Mouse (Mus musculus) limb, embryonic 11.5 days (tissue): ENCODE results near the gene Slc4a2. TPM values are rescaled to one million over a fixed set of nuclear protein-coding genes. Genes with fewer than 3 reads are reported as not detected.

Experiments used
- ATAC-seq: fragments of 200-750 bp; cut with Nextera tagmentation; 2 replicates; pipeline ENCODE4 v1.8.0; 2017; ENCODE audit warnings: low read depth; ENCODE audit not compliant: insufficient number of reproducible peaks, low FRiP score, low TSS enrichment
- DNase-seq: peaks from one replicate; pipeline ENCODE4 v3.0.0-alpha.2; 2015; ENCODE audit warnings: low spot score
- H3K27ac ChIP-seq: fragments of 300-500 bp; sonication (generic); replicated peaks from 2 replicates; pipeline ENCODE4 v1.5.1; 2014; ENCODE audit warnings: low read depth, mild to moderate bottlenecking, low read length
- H3K27me3 ChIP-seq: fragments of 300-500 bp; sonication (generic); 2 replicates; pipeline ENCODE4 v1.6.1; 2014; ENCODE audit warnings: mild to moderate bottlenecking, low read length, mixed read lengths; ENCODE audit not compliant: control insufficient read depth, insufficient read depth
- H3K36me3 ChIP-seq: fragments of 300-500 bp; sonication (generic); 2 replicates; pipeline ENCODE4 v1.6.1; 2014; ENCODE audit warnings: mild to moderate bottlenecking, low read length, moderate library complexity, mixed read lengths; ENCODE audit not compliant: control insufficient read depth, insufficient read depth
- H3K4me1 ChIP-seq: fragments of 300-500 bp; sonication (generic); 2 replicates; pipeline ENCODE4 v1.6.1; 2014; ENCODE audit warnings: low read length, mixed read lengths; ENCODE audit not compliant: control insufficient read depth, insufficient read depth
- H3K4me2 ChIP-seq: fragments of 300-500 bp; sonication (generic); 2 replicates; pipeline ENCODE4 v1.6.1; 2014; ENCODE audit warnings: low read depth, mild to moderate bottlenecking, moderate library complexity; ENCODE audit not compliant: severe bottlenecking
- H3K4me3 ChIP-seq: fragments of 300-500 bp; sonication (generic); 2 replicates; pipeline ENCODE4 v1.5.1; 2014; ENCODE audit warnings: low read depth, low read length
- H3K9ac ChIP-seq: fragments of 300-500 bp; sonication (generic); 2 replicates; pipeline ENCODE4 v1.6.1; 2014; ENCODE audit warnings: mild to moderate bottlenecking, low read length
- H3K9me3 ChIP-seq: fragments of 300-500 bp; sonication (generic); 2 replicates; pipeline ENCODE4 v1.6.1; 2016; ENCODE audit warnings: low read length; ENCODE audit not compliant: control insufficient read depth
- WGBS: fragments of 180-500 bp; shearing (Covaris S2); extraction: QIAGEN DNeasy Blood & Tissue Kit; methylation state at CpG from one replicate; pipeline ENCODE4 v1.1.7; 2014; 5-methylcytosine and 5-hydroxymethylcytosine counted together
- polyA plus RNA-seq: library from polyadenylated mRNA; unstranded; fragments of >200 nt; fragmentation: Nextera tagmentation; extraction: Ambion mirVana; gene quantifications from 2 replicates; pipeline ENCODE4 v1.2.1, GENCODE M21; 2014

Gene Slc4a2
- polyA plus RNA-seq, 1 experiment from 2014 or later = 28.0 TPM

DNA sequence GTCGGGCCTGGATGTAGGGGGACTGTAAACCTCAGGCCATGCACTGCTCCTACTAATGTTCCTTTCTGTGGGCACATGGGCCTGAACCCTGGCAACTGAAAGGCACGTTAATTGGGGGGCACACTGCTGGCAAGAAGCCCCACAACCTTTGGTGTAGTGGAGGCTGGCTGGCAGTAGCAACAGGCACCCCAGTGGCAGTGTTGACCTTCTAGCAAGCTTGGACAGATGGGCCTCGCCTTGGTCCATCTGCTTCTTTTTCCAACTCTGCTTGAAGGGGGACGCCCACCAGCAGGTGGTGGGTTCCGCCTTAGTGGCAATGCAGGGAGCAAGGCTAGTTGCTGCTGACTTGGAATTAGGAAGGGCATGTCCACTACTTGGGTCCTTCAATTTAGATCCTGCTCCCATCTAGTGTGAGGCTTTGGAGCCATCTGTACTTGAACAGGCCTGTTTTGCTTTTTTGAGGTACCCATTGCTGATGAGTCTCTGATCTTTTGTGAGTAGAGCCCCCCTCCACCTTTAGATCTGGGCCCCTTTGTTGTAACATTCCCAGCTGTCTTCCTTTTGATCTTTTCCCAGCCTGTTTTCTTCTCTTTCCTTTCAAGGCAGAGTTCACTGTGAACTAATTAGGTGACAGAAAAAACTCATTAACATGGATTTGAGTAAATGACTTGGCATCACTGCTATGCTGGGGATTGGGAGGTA is 29.8 kb downstream of the Slc4a2 start:
- peak; percentile 31 for DNase-seq
- Histone ChIP-seq H3K4me2 (peak overlapping the region; percentile 99), H3K9ac (peak overlapping the region; percentile 91), H3K9me3 (no peaks in the 10 kb centered on the region), H3K36me3 (peaks cover 2% of the 10 kb centered on the region; the same call in 1 of the 2 replicates), H3K27ac (no peak overlapping the region), H3K27me3 (no peaks in the 10 kb centered on the region), H3K4me3 (peak overlapping the region; percentile 86), H3K4me1 (peaks cover 17% of the 10 kb centered on the region)
- ATAC-seq = no peak
- WGBS = 5% methylated on average over 5 of the region's 5 CpGs

DNA sequence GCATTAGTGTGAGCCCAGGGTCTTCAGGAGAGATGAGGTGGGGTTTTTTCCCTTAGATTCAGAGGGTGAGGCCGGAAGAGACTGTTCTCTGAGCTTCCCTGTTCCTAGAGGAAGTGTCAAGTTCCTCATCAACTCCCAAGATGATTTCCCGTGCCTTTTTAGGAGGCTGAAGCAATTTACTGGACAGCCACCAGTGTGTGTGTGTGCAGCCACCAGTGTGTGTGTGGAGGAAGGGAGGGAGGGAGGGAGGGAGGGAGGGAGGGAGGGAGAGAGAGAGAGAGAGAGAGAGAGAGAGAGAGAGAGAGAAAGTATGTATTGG is 30.3 kb downstream of the Slc4a2 start:
- H3K36me3 ChIP-seq = peaks cover 2% of the 10 kb centered on the region; the same call in 1 of the 2 replicates
- no peak overlapping the region for H3K27ac ChIP-seq
- DNase-seq (no peak), ATAC-seq (no peak)
- no peaks in the 10 kb centered on the region for H3K9me3 ChIP-seq
- no peaks in the 10 kb centered on the region for H3K27me3 ChIP-seq
- H3K4me3 ChIP-seq = 0 out of 2 replicates have a peak overlapping the region, but pooled peaks have one; percentile 86
- peaks cover 17% of the 10 kb centered on the region for H3K4me1 ChIP-seq
- peak overlapping the region; percentile 99 for H3K4me2 ChIP-seq
- H3K9ac ChIP-seq = no peak overlapping the region
- WGBS = 13% methylated on average over 2 of the region's 2 CpGs

DNA sequence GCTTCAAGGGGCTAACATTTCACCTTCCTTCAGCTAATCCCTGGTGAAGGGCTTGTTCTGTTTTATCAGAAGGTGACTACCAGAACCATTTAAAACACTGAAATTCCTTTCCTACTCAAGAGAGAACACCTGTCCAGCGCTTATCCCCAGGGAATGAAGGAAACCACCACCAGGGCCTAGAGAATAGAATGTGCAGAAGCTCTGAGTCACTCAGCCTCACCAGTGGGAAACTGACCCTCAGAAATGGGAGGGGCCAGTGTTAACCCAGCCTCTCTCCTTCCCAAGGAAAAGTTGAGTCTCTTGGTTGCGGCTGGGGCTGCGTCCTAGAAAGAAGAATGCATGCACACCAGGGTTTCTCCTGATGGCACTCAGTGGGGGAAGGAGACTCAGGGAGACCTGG is 31.4 kb downstream of the Slc4a2 start:
- peaks cover 17% of the 10 kb centered on the region for H3K4me1 ChIP-seq
- no peak overlapping the region for H3K4me2 ChIP-seq
- ATAC-seq (no peak), DNase-seq (no peak)
- WGBS = 76% methylated on average over 3 of the region's 3 CpGs
- no peak overlapping the region for H3K9ac ChIP-seq
- H3K27ac ChIP-seq = no peak overlapping the region
- H3K4me3 ChIP-seq = no peak overlapping the region
- no peaks in the 10 kb centered on the region for H3K27me3 ChIP-seq
- H3K9me3 ChIP-seq = no peaks in the 10 kb centered on the region
- peaks cover 2% of the 10 kb centered on the region; the same call in 1 of the 2 replicates for H3K36me3 ChIP-seq

DNA sequence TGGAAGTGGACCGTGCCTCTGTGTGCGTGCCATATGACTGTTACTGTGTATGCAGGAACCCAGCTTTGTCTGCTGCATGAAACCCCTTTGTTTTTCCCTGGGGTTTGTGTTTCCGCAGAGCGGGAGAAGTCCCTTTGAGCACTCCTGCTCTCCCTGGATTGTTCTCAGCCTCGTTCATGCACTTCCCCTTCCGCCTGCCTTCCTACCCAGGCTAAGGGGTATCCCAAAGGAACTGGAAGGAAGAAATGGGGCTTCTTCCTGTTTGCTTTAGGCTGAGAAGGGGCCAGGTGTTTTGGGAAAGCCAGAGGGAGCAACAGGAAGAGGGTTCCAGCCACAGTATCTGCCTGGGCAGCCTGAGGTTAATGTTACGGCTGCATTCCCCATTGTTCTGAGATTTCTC is 32.0 kb downstream of the Slc4a2 start:
- no peak for DNase-seq
- WGBS = 83% methylated on average over 7 of the region's 7 CpGs
- Histone ChIP-seq H3K27ac (no peak overlapping the region), H3K4me1 (peaks cover 17% of the 10 kb centered on the region), H3K9ac (no peak overlapping the region), H3K27me3 (no peaks in the 10 kb centered on the region), H3K4me3 (no peak overlapping the region), H3K36me3 (peaks cover 2% of the 10 kb centered on the region; the same call in 1 of the 2 replicates), H3K4me2 (no peak overlapping the region), H3K9me3 (no peaks in the 10 kb centered on the region)
- no peak for ATAC-seq

DNA sequence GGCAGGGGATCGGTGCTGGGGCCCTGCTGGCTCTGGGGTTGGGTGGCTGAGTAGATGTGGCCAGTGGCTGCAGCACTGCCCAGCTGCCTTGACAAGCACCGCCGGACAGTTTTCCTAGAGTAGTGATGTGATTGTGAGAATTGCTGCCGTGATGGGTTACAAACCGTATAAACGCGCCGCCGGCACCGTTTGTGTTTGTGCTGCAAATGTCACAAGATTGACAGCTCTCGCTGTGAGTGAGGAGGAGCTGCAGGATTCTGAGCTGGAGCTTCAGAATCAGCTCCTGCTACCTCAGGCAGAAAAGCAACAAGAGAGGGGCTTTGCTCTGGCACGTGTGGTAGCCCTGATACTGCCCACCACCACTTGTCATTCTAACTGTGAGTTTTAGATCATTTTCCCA is 43.1 kb downstream of the Slc4a2 start:
- Histone ChIP-seq H3K36me3 (no peaks in the 10 kb centered on the region), H3K4me3 (no peak overlapping the region), H3K27me3 (no peaks in the 10 kb centered on the region), H3K4me1 (no peaks in the 10 kb centered on the region), H3K9me3 (no peaks in the 10 kb centered on the region), H3K4me2 (no peak overlapping the region), H3K27ac (no peak overlapping the region), H3K9ac (no peak overlapping the region)
- DNase-seq (no peak), ATAC-seq (no peak)
- WGBS = 77% methylated on average over 12 of the region's 12 CpGs

DNA sequence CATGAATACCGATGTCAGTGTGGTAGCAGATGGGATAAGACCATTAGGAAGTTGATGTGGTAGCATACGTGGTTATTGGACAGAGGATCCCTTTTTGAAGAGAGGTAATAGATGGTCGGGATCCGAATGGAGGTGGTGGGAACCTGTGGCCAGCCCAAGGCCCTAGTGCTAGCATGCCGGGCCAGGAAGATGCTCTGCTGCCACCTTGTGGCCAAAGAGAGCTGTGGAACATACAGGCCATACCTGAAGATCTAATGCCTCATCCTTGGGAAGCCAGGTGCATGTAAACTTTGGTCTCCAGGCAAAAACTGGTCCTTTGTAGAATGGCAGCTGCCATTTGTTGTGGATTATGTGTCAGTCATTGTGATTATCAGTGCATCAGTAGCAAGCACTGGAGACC is 47.0 kb downstream of the Slc4a2 start:
- Histone ChIP-seq H3K4me1 (peaks cover 33% of the 10 kb centered on the region), H3K27me3 (peaks cover 13% of the 10 kb centered on the region; the same call in 1 of the 2 replicates), H3K4me3 (no peak overlapping the region), H3K27ac (no peak overlapping the region), H3K9ac (no peak overlapping the region), H3K9me3 (no peaks in the 10 kb centered on the region), H3K36me3 (peaks cover 2% of the 10 kb centered on the region), H3K4me2 (no peak overlapping the region)
- DNase-seq (peak; percentile 89), ATAC-seq (0 out of 2 replicates have a peak, but pooled peaks have one; percentile 38)
- WGBS = 12% methylated on average over 5 of the region's 5 CpGs

DNA sequence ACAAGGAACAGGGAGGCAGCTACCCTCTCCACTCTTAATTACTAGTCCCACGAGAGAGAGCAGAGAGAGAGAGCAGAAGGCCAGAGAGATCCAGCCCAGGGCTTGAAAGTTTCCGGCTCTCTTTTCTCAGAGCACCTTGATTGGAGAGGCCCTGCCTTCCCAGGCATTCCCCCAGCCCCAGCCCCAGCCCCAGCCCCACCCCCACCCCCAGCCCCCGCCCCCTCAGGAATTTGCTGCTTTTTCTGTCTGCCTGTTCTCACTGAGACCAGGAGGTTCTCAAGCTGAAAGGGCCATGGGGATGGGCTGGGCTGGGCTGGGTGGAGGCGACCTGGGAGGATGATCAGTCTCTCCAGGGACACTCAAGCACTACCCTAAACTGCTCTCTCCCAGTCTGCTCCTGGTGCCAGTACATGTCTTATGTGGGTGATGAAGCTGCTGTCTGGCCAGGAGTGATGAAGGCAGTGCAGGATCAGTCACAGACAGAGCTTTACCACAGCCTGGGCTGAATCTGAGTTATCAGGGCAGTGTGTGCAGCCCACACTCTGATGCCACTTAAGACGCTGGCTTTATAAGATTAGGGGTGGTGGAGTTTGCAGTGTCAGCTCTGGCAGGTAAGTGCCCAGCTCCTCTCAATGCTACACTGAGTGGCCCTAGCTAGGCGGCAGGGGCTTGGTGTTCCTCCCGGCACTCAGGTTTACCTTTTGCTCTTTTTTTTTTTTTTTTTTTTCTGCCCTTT is 49.4 kb downstream of the Slc4a2 start:
- peaks cover 36% of the 10 kb centered on the region for H3K4me1 ChIP-seq
- DNase-seq = no peak

DNA sequence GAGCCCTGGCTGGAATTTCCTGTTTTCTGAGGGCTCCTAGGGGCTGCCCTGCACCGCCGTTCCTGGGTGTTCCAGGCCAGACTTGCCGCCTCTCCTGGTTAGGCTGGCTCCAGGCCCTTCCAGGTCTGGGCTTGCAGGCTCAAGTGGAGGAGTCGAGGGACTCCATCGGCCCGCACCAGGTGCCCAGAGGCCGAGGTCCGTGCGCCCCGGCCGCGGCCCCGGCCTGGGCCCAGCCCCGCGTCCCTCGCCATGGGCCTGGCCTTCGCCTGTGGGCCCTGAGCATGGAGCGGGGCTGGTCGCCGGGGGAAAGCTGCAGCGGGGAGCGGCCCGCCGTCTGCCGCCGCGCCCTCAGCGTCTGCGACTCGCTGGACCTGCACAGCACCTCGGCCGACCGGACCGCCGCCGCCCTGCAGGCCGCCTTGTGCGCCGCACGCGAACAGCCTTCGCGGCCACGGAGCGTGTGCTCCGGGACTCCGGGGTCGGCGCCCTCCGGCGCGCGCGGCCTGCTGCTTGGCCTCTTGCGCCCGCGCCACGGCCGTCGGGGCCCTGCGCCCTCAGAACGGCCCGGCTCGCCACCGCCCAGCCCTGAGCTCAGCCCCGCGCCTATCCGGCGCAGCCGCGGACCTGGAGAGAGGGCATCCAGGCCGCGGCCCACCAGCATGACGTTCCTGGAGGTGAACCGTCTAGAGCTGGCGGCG is 50.5 kb downstream of the Slc4a2 start:
- Histone ChIP-seq H3K4me2 (peak overlapping the region; percentile 96), H3K27ac (no peak overlapping the region; the same call in 1 of the 2 replicates), H3K27me3 (peaks cover 14% of the 10 kb centered on the region; the same call in 1 of the 2 replicates), H3K4me1 (peaks cover 36% of the 10 kb centered on the region), H3K9me3 (no peaks in the 10 kb centered on the region), H3K9ac (peak overlapping the region; percentile 56), H3K4me3 (peak overlapping the region; percentile 44), H3K36me3 (peaks cover 15% of the 10 kb centered on the region)
- DNase-seq (peak; percentile 71), ATAC-seq (0 out of 2 replicates have a peak, but pooled peaks have one; percentile 7)
- 0% methylated on average over 74 of the region's 77 CpGs for WGBS

More for the DNA sequence above, 49.4 kb downstream of the Slc4a2 start:
- H3K27ac ChIP-seq = 0 out of 2 replicates have a peak overlapping the region, but pooled peaks have one; percentile 47
- peaks cover 14% of the 10 kb centered on the region; the same call in 1 of the 2 replicates for H3K27me3 ChIP-seq
- H3K4me3 ChIP-seq = no peak overlapping the region
- peak; percentile 27; the same call in 1 of the 2 replicates for ATAC-seq
- 11% methylated on average over 7 of the region's 7 CpGs for WGBS
- no peak overlapping the region for H3K9ac ChIP-seq
- H3K9me3 ChIP-seq = no peaks in the 10 kb centered on the region
- peaks cover 13% of the 10 kb centered on the region for H3K36me3 ChIP-seq
- peak overlapping the region; percentile 96 for H3K4me2 ChIP-seq
